Mouse (Mus musculus): Measurements from ENCODE around the gene Esr2.
A peak's percentile ranks its signal among the peaks of the same experiment; 100 is the strongest.

Esr2 gene

GRCm38 (mm10) chr12:76081557-76082211 lies 95.4 kb downstream of the Esr2 start:
- no peak for DNase-seq

DNA sequence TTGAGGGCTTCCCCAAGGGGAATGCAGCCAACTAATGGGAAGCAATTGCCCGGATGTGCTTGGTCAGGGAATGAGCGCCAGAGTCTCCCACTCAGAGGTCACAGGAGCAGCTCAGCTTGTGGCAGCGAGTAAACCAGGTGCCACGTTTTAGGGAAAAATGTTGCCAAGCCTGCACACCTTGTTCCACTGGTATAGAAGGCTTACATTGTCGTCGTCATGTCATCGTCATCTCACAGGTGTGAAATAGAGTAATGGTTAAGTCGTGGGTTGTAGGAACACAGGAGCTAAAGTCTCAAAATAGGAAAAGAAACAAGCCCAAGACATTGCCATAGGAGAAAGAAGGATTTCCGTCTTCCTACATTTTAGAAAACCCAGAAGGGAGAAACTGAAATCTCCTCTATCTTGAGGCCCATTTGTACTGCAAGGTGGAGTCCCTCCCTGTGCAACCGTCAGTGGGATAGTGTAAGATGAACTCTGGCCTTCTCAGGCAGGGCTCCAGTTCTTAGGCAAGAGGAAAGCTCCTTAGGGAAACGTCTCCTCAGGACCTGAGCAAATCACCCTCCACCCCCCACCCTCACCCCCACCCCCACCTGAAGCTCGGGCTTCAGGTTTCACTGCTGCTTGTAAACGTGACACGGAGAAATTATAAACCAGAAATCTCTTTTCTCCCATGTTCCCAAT lies 96.0 kb downstream of the Esr2 start:
- DNase-seq = peak; percentile 27

DNA sequence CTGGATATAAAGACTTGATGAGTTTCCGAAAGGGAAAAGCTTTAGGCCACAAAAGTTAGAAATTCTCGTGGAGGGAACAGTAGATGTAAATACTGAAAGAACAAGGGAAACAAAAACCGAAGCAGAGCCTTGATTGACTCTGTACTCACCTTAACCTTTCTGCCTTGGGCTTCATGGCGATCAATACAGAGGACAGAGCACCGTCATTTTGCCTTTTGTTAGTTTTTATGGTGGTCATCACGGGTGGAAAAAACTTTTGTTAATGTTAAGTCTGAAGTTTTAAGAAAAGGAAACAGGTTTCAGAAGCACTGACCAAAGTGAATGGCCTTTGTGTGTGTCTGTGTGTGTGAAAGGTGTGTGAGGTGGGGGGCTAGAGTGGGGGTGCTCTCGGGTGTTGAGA lies 103.1 kb downstream of the Esr2 start:
- no peak for DNase-seq

GRCm38 (mm10) chr12:76073066-76073826 lies 103.8 kb downstream of the Esr2 start:
- no peak for DNase-seq

DNA sequence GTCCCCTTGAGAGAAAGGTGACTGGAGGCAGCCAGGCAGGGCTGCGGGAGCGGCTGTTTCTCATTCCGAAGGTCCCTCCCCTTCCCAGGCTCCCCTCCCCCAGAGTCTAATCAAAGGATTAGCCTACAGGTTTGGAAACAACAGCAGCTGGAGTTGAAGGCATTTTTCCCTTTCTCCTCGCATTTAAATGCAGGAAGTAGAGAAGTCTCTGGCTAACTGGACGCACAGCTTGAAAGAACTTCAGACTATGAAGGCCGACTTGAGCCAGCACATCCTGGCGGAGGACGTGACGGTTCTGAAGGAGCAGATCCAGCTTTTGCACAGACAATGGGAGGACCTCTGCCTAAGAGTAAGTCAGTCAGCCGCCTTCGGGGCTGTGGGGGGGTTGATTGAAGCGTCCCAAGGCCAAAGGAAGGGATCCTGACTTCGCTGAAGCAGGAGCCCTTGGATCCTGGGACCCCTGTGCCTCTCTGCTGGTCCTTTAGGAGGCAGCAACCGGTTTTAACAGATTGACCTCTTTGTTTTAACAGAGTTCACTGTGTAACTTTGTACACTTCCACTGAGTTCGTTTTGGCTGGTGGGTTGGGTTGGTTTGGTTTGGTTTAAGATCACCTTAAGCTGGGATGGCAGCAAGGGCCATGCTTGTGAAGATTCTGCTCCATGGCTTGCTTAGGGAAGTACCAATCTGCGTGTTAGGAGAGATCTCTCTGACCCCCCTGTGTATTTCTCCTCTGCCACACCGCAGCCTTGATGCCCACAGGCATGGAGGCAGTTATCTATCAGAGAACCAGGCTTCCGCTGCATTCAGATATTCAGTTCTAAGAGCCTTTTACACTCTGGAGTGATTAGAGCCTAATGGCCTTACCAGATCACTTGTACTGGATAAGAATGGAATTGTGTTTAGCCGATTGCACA lies 104.9 kb downstream of the Esr2 start:
- no peak for DNase-seq

Measured in lung, postnatal 14 days (tissue).